Mouse (Mus musculus) thymus, postnatal 0 days (tissue): Measurements from ENCODE around the gene Gm10428. TPM values are rescaled to one million over a fixed set of nuclear protein-coding genes. Genes with fewer than 3 reads are reported as not detected.
"Not testable (repeated sequence)": the region's sequence is repeated elsewhere in the genome, so short reads cannot be mapped to it uniquely, and the experiment has no call there.

Experiments
- DNase-seq: peaks from one replicate; pipeline ENCODE4 v3.0.0-alpha.2; 2015; ENCODE audit warnings: low spot score
- polyA plus RNA-seq: library from polyadenylated mRNA; unstranded; fragments of >200 nt; fragmentation: Nextera tagmentation; extraction: Ambion mirVana; gene quantifications from 2 replicates; pipeline ENCODE4 v1.2.1, GENCODE M21; 2015

The Gm10428 gene
- polyA plus RNA-seq = not detected in 2 replicates

DNA sequence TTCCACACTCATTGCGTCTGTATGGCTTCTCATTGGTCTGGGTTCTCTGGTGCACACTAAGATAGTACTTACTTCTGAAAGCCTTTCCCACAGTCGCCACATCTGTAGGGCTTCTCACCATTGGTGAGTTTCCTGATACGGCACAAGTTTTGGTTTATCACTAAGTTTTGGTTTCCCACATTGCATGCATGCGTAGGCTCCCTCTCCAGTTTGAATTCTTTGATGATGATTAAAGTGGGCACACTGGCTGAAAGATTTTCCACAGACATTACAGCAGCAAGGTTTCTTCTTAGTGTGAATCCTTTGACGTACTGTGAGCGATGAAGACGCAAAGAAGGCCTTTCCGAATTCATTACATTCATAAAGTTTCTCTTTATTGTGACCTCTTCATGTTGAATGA, at the start of gene Gm10428:
Gene Gm10428 (plus strand): TSS at position 321 of the 400 bp plus-strand sequence.
- DNase-seq = no peak

DNA sequence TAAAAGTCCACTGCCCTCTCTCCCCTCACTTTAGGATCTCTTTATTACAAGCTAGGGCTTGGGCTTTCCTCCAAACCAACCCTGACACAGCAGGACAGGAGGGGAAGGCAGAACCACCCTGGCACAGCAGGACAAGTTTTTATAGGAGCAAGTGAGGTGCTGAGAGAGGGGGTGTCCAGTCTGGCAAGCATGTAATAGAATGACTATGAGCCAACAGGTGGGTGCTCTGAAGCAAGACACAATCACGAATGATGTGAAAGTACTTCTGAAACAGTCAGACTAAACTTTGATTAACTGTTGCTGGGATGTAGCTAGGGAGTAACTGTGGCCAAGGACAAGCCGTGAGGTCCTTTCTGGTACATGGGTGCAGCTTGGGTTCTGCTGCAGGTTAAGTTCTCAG, 46.8 kb upstream of the Gm10428 start:
- DNase-seq = no peak

DNA sequence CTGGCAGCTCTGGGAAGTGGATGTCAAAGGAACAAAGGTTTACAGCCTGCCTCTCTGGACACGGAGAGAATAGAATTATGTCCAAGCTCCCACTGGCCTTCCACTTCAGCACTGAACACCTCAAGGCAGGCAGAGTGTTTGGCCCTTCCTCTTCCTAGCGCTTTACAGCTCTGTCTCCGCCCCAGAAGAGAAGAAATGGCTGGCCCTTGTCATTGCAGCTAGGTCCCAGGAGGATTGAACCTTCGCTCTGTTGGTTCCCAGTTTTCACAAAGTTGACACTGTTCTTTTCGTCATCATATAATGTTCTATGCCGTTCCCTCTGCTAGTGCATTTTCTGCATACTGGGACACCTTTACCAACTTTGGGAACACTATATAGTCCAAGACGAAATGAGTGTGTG, 44.6 kb upstream of the Gm10428 start:
- DNase-seq = no peak

DNA sequence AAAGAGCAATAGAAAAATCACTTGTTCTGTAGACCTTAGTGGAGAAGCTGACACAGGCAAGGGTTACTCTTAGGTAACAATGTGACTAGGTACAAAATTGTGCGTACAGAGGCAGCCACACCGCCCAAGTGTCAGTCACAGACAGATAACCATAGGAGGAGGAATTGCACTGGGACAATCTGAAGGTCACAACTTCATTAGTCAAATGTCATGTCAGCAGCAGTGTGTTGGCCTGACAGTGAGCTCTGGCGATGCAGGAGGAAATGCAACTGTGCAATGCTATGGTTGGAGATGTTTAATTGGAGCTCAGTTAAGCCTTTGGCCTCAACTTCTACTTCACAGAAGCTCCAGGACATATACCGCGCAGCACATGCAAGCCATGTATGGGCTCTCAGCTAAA, 42.2 kb upstream of the Gm10428 start:
- DNase-seq = no peak

DNA sequence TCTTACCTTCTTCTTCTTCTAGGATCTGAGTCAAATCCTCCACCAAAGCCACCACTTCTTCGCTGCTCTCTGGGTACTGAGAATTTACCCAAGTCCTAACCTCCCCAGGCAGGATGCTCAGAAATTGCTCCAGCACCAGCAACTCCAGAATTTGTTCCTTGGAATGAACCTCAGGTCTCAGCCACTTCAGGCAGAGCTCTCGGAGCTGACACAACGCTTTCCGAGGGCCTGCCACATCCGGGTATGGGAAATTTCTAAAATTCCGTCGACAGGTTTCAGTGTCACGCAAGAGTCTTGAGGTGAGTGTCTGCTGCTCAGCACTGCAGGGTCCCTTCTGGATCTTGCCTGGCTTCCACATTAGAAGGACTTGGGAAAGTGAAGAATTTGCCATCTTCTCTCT, 24.6 kb upstream of the Gm10428 start:
- DNase-seq = no peak

DNA sequence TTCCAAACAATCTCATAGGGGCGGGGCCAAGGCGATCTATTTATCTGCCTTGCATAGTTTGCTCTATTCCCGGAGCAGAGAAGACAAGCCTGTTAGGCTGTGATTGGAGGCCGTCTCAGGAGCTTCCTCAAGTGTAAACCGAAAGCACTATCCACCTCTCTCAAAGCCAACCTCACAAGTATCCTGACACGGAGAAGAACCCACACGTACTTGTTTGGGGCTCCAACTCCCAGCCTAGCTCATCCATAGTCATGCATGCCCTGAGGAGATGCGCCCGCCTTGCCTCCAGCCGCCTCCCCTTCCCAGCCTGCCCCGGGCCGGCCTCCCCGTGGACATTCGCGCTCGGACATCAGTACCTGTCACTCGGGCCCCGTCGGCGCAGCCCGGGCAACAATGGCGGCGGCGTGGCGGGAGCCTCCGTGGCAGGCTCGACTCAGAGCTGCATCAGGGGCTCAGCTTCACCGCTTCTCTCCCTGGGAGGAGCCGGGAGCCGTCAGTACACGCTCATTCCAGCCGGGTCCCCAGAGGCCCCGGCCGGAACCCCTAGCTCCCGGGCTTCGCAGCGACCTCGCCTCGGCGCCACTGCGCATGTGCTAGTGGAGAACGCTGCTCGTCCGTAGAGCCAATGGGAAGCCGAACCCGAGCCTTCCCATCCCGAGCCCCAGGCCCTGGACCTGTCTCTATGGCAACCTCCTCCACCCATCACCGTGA, 21.4 kb upstream of the Gm10428 start, which contains the start of gene Zfp287:
Gene Zfp287 (minus strand): TSS at position 595 of the 711 bp plus-strand sequence.
- peak; percentile 83 for DNase-seq

DNA sequence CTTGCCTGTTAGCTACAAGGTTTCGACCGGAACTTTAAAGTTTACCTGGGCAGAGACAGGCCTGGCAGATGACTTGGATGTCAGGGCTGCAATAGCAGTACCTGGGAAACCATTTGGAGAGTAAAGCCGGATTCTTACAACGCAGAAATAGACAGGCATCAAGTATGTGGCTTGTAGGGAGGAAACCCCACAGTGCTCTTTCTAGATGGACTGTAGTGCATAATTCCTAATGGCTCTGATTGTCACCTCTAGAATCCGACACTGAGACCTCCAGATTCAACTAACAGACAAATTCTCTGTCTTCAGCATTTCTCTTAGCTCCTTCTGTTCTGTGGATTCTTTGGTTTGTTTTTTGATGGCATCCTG, 20.9 kb upstream of the Gm10428 start:
- no peak for DNase-seq

DNA sequence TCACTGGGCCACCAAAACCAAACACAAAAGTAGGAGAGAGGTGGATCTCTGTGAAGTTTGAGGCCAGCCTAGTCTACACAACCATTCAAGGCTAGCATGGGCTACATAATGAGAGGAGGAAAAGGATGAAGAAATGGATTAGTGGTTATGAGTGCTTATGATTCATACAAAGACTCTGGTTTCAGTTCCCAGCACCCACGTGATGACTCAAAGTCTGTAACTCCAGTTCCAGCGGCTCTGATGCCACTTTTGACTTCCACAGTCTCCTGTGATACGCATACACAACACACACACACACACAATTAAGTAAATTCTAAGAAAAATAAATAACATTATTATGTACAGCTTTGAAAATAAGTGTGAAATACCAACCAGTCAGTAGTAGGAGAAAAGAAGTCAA, 20.2 kb upstream of the Gm10428 start:
- DNase-seq = no peak

DNA sequence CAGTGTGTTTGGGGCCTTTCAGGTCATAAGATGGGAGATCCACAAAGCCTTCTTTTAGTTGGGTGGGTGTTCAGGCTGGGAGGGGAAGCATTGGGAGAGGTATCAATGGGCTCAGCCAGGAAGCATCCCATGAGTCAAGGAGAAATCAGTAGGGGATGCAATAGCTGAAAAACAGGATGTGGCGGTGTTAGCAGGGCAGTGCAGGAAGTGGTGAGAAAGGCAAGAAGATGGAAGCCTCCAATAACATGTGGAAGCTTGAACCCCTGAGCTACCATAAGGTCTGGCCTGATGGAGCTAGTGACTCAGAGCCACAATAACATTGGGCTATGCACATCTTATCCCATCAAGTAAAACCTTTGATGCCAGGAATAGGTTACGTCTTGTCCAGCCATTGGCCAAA, 11.7 kb upstream of the Gm10428 start:
- peak; percentile 14 for DNase-seq

DNA sequence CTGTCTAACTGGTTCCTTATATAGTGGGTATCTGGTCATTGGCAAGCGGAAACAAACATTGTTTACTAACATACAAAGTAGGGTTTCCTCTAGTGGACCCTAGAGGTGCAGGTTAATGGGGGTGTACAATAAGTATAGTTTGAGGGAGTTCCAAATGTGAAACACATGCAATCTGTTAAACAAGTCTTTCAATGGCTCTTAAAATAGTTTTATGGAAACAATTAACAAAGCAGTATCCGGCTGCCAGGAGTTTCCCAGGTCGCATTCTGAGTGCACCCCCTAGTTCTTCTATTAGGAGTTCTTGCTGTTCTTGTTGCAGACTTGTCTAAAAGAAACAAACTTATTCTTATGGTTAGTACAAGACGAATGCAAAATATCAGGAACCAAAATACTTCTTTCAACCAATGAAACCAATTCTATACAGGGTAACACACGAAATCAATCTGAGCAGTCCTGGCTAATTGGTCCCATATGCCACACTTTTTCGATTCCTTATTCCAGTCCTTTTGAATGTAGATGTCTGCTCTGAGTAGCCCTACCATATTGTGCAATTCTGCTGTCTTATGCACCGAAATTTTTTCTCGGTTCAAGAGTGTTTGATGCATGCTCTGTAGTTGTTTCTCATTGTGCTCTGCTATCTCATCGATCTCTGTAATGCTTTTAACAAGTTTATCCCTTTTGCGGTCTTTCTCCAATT, 10.5 kb upstream of the Gm10428 start:
- no peak for DNase-seq

DNA sequence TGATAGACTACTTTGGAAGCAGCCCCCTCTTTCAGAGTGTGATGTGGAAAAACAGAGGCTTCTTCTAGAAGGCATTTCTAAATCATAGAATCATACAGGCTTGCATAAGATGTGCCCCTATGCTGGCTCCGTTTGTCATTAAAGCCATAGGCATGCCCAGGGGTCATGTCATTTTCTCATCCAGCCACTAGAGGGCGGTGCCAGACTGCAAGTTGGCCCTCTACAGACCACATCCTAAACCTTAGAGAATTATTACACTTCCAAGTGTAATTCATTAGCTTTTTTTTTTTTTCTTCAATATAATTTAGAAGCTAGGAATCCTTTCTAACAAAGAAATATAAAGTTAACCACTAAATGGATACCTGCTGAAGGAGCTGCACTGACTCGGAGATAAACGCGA, 8.8 kb upstream of the Gm10428 start:
- peak; percentile 73 for DNase-seq

DNA sequence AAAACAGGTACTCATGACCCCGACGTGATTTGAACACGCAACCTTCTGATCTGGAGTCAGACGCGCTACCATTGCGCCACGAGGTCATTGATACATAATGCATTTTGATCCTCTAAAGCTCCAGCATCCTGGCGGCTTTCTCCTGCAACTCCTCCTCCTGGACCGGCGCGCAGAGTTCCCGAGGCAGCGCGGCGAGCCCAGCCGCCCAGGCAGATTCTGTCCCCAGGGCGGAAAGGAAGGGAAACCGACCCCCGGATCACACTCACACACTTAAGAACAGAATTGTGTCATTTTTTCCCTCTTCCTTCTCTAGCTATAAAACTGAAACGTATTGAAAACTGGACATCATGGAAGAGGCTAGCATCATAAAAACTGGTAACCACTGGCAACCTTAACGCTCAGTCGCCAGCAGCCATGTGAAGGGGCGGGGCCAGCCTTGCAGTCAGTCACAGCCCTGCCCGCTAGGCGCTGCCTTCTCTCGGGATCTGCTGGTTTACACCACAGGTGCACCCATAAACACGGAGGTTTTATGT, 6.8 kb upstream of the Gm10428 start:
- peak; percentile 38 for DNase-seq

DNA sequence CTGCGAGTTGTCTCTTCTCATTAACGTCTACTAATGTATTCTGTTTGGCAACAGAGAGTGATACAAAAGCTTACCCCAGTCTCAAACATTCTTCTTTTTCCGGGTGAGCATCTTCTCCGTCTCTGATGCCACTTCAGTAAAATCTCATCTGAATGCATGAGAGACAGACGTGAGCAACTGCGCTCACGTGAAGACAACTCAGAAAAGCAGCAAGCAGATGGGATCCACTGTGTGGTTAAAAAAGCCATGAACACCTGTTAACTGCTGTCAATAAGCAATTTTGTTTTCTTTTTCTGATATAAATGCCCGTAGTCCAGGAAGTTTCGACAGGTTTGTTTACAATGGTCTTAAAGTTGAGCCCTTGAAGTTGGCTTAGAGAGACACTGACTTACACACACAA, 5.7 kb upstream of the Gm10428 start:
- DNase-seq = no peak

DNA sequence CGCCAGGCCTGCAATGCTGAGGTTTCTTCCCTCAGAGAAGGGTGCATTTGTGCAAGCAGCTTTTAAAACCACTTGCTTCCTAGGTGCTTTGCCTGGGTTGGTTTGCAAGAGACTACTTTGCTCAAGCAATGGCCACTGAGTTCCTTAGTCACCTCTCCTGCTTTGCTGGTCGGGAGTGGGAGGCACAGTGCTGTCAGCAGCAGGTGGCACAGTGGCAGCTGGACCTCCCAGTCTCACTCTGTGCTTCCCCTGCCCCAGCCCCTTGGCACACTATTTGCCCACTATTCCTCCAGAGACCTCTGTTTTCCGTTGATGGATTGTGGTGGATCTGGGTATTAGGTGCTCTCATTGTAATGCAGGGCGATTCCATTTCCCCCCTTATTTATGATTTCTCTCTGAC, 4.8 kb upstream of the Gm10428 start:
- no peak for DNase-seq

DNA sequence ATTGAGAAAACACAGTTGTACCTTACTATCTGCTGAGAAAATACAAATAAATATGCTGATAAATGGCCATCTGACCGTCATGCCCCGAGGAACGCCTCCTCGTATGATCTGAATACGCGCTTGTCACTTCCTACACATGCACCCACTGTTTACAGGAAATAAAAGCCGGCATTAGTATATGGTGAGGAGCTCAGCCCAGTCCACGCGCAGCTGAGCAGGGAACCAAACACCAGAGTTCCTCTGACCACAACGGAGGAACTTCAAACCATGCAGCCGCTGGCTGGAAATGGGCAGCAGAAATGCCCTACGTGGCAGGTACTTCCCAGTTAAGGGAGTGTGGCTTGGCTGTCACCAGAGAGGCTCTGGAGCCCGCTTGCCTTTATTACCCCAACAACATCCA, 3.5 kb upstream of the Gm10428 start:
- DNase-seq = not testable (repeated sequence)

DNA sequence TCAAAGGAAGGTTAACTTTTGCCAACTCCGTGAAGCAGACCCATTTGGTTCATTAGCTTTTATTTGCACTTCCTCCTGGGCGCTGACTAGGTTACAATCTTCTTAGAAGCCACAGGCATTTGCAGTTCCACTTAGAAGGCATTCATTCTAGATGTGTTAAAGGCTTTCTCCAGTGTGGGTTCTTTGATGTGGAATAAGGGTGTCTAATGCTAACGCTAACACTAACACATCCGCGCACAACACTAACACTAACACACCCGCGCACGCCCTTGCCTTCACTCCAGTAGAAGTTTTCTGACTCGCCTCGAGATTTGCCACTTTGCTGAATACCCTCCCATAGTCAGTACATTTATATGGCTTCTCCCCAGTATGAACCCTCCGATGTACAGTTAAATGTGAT, 709 bp upstream of the Gm10428 start:
- DNase-seq = peak; percentile 35

DNA sequence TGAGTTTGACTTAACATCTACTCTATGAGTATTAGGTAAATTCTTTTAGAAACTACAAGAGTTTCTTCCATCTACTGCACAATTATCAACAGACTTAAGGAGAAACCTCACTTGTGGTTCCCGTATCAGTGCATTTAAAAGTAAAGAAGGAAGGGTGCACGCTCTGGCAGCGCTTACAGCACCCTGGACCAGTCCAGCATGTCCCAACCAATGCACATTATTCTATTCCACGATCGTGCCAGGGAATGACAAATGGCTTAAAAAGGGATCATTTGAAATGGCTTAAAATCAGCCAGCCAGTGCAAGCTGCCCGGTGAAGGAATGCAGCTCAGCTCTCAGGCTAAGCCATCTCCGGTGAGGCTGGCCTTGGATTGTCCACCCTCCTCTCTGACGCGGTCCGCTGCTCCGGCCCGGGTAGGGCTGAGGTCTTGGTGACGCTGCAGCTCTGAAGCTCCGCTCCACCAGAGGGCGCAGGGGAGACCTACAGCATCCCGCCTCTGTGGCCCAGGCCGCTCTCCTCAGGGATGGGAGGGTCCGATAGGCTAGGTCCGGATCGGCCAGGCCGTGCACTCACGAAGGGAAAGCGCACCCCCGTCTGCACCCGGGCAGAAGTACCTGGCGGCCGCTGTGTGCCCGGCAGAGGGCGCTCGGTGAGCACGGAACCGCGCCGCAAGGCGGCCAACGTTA, 3.7 kb downstream of the Gm10428 start:
- DNase-seq = peak; percentile 77

DNA sequence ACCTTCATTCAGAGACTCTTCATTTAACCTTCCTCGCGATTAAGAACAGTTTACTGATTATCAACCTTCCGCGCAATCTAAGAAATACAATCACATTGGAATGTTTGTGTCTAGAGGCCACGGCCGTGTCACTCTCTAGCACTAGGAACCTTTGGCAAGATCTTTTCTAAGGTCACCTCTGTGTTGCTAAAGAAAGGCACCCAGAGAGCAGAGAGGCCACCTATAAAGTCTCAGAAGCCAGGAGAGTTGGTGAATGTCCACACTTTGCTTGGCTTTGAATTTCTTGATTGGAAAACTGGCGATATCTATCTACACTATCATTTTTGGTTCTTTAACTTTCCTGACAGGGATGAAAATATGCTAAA, 4.2 kb downstream of the Gm10428 start:
- no peak for DNase-seq

DNA sequence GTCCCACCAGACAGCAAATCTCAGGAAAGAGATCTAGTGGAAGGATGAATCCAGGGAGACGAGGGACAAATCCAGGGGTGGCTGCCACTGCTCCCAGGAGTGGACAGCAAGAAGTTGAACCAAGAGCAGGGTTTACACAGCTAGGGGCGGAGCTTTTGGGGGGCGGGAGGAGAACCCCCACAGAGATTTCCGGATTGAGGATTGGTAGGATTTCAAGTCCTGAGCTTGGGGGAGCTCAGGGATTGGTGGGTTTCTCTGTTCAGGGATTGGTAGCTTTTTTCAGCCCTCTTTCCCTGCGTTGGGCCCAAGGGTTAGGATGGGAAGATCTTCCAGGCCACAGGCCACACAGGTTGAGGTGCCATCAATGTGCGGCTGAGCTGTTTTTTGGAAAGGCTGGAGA, 5.0 kb downstream of the Gm10428 start:
- DNase-seq = no peak

DNA sequence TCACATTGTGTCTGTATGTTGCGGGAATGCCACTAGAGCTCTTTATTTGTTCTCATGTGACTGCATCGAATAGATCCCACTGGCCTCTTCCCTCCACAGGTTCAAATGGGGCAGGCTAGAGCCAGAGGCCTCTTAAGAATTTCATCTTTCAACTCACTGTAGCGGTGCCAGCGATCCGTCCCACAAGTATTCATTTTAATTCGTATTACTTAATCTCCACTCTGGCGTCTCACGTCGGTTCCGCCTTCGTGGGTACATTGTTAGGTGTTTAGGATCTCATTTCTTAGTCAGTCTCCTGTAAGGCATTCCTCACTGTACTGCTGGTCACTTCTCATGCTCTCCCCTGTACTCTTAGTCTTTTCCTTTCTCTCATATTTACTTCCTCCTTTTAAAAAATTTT, 5.6 kb downstream of the Gm10428 start:
- no peak for DNase-seq

DNA sequence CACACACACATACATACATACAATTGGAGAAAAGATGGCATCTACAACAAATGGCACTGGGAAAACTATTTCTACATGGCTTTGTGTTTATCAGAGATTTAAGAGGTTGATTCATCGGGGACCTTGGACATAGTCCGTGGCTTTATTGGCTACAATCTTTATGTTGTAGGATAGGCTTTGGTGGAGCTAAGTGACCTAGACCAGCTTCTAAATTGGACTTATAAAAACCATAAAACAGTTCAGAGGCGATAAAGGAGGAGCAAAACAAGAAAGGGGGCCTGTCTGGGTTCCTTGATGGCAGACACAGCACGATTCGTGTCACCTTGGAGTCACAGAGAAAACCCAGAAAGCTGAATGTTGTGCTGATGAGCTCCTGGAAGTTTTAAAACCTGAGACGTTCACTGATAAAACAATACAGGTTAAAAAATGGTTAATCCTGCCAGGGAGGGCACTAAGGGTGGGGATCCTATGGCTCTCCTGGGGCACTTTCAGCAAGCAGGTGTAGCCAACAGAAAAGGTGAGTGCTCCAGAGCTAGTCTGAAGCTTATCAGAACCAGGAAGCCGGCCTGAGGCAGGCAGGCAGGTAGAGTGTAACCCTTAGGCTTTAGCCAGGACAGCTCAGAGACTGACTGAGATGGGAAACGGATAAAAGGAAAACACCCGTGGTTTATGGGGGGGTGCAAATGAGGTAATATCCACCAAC, 8.0 kb downstream of the Gm10428 start:
- no peak for DNase-seq

DNA sequence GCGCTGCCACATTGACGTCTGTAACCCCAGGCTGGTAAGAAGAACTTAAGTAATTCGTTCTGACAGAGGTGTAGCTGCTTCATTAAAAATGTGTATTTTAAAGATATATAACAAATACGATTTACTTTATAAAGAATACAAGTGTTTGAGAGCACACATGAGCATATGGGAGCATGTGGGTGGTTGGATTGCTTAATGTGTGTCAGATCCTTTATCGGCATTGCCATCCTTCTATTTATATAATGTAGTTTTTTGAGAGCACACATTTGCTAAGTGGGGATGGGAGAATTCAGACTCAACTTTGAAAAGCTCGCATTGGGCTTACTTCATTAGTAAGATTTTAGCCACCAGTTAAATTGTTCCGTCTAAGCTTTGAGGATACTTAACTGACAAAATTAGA, 23.6 kb downstream of the Gm10428 start:
- DNase-seq = no peak
